Mouse (Mus musculus) 3134 (cell line): ENCODE measurements at regions not wholly inside any gene's neighbourhood (a gene's known extent, or its start where the extent isn't known, plus 50 kb on each side); places are given as distances from the start of the nearest gene placed in this dataset.
A peak's percentile ranks its signal among the peaks of the same experiment; 100 is the strongest.
"Not testable (repeated sequence)": the region's sequence is repeated elsewhere in the genome, so short reads cannot be mapped to it uniquely, and the experiment has no call there.

ENCODE experiments used
- DNase-seq: peaks from one replicate; pipeline ENCODE4 v3.0.0-alpha.2; 2011; ENCODE audit warnings: low spot score; ENCODE audit not compliant: insufficient read length; ENCODE audit errors: extremely low read depth

GRCm38 (mm10) chr5:134046086-134046485 lies 53.4 kb upstream of the Castor2 start:
- no peak for DNase-seq

DNA sequence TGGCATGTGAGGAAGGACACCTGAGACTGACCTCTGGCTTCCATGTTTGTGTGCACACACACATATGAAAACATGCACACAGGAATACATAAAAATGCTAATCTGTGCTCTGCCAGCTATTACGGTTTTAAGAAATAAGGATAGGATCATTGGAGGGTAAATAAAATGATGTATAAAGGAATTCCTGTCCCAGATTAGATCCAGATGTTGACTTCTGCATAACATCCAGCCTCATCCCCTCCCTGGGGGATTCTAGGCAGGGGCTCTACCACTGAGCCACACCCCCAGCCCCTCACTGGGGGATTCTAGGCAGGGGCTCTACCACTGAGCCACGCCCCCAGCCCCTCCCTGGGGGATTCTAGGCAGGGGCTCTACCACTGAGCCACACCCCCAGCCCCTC lies 56.6 kb upstream of the Castor2 start:
- DNase-seq = not testable (repeated sequence)

- no peak for DNase-seq
These were observed 72.1 kb upstream of the Castor2 start for GRCm38 (mm10) chr5:134027316-134027966.

- DNase-seq = no peak
These were observed 79.7 kb upstream of the Castor2 start for GRCm38 (mm10) chr5:134019651-134020432.

- DNase-seq = no peak
These were observed 85.0 kb upstream of the Castor2 start for GRCm38 (mm10) chr5:134014257-134015163.

DNA sequence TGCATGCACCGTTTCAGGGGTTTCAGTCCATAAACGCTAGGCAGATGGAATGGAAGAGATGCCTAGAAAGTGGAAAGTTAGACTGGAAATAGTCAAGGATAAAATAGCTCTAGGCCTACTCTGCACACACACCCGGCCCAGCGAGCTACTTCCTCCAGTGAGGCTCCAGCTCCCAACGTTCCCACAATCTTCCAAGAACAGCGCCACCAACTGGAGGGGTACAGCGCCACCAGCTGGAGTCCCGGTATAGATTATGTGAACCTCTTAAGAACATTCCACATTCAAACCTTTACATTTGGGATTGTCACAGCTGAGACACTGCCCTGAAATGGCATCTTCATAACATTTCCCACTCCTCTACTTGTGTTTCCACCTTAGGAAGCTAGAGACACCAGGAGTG lies 86.3 kb upstream of the Castor2 start:
- no peak for DNase-seq

DNA sequence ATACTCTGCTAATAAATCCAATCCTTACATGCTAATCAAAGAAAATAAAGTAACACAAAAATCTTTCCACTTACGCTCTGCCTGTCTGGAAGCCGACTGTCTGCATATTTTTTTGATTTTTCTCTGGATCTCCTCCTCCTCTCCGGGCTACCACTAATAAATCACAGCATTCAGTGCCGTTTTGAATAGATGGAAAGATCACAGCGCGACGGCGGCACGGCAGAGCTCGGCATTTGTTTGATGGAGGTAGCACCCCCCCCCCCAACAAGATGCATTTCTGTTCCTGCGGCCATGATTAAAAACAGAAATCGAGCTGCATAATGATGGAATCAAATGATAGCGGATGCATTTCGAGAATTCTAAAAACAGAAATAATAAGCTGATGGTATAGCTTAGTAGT lies 89.7 kb upstream of the Castor2 start:
- no peak for DNase-seq

- peak; percentile 12 for DNase-seq
These were observed 92.3 kb upstream of the Castor2 start for GRCm38 (mm10) chr5:134007127-134007771.

- DNase-seq = peak; percentile 38
These were observed 92.9 kb upstream of the Castor2 start for GRCm38 (mm10) chr5:134006470-134007126.

GRCm38 (mm10) chr5:134006001-134006400 lies 93.5 kb upstream of the Castor2 start:
- no peak for DNase-seq

GRCm38 (mm10) chr5:134000100-134000499 lies 99.4 kb upstream of the Castor2 start:
- DNase-seq = no peak

DNA sequence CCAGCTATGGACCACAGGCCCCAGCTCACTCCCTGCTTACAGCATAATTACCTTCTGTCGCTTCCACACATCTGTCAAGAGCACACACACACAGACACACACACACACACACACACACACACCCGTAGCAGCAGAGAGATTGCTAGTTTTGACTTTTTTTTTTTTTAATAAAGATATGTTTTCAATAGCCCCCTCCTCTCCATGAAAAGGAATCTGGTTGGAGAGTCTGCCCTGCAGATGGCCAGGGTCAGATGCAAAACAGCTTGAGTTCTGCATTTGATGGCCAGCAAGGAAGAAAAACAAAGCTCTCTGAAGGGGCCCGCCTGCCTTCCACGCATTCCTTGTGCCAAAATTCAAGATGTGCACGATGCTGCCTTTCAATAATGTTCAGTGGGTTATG lies 99.8 kb upstream of the Castor2 start:
- no peak for DNase-seq

DNA sequence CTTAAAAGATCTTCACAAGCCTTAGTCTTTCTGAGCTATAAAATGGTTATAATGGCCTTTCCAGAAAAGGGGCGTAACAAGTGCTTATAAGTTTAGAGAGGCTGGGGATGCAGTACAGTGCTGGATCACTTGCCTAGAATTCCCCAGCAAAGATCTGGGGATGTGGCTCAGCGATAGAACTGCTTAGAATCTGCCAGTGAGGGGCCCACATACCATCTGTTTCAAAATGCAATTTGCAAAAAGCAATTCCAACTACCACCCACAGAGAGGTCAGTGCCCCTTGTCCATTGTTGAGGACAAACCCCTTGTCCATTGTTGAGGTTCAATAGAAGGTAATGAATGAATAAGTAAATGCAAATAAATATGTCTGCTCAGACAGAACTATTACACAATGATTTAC lies 107.5 kb upstream of the Castor2 start:
- DNase-seq = no peak

- no peak for DNase-seq
These were observed 108.0 kb upstream of the Castor2 start for GRCm38 (mm10) chr5:133991556-133991955.

DNA sequence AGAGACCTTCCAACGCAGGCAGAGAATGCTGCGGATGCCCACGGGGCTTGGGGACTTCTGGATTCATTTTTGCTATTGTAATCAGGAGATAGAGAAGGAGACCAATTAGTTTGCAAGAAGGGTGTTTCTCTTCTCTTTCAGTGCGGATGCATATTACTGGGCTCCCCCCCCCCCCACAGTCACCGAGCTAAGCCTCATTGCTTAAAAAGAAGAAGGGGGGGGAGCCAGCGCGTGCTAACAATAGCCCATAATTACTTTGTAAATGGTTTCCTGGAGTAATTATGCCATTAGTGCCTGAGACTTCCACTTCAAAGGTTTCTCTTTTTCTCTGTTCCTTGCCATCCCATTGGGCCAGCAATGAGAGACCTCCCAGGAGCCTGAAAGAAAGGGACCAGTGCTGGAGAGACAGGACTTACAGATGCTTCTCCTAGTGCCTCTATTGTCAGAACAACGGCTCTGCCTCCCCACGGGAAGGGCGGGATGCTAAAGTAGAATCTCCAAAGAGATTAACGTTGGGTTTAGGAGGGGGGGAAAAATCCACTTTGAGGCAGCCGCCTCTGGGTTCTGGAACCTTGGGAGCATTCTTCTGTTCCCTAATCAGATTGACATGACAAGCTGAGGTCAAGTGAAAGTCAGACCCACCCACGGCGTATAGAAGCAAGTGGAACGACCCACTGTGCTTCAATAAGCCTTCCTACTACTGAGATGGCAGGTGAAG lies 116.1 kb upstream of the Castor2 start:
- no peak for DNase-seq

- no peak for DNase-seq
These were observed 129.0 kb upstream of the Castor2 start for GRCm38 (mm10) chr5:133970421-133970914.

GRCm38 (mm10) chr5:133963301-133963700 lies 136.2 kb upstream of the Castor2 start:
- no peak for DNase-seq

DNA sequence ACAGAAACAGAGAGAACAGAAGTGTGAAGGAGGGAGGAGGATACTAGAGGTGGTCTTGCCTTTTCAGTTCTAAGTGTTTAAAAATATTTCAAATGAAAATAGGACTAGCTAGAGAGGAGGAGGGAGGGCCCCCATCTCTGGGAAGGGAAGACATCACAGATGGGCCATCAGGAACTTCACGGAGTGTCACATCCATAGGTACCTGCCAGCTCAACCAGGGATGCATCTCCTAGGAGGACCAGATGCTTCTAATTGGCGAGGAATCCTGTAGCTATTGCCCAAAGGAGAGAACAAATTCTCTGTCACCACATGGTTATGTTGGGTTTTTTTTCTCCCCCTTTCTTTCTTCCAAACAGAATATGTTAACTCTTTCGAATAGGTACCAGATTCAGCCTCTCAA lies 158.7 kb upstream of the Castor2 start:
- DNase-seq = no peak

- no peak for DNase-seq
These were observed 159.5 kb upstream of the Castor2 start for GRCm38 (mm10) chr5:133940030-133940429.
